Mouse (Mus musculus) right cerebral cortex, postnatal 14 days (tissue): ENCODE data around the gene Tnip2.

Experiments
- DNase-seq: peaks from one replicate; pipeline ENCODE4 v3.0.0; 2022

The Tnip2 gene

DNA sequence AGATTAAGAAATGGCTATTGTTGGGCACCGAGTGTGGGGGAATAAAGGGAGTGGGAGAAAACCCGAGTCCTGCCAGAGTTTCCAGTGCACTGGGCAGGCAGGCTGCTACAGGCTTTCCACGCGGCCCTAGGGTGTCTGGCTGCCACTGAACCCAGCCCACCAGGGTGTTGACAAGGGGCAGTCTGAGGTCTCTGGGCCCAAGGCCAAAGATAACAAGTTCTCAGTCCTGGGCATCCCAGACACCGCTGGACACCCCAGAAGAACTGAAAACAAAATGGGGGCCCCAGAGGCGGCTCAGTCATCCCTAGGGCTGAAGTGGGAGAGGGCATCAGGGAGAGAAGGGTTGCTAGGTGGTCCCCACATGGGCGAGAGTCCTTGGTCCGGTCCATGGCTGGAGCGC lies 67.6 kb downstream of the Tnip2 start:
- no peak for DNase-seq
